Mouse (Mus musculus) heart, embryonic 12.5 days (tissue): Measurements from ENCODE around the gene Zfp78. TPM values are rescaled to one million over a fixed set of nuclear protein-coding genes. Genes with fewer than 3 reads are reported as not detected.
A peak's percentile ranks its signal among the peaks of the same experiment; 100 is the strongest.

ENCODE experiments used
- ATAC-seq: fragments of 200-750 bp; cut with Nextera tagmentation; 2 replicates; pipeline ENCODE4 v1.8.0; 2017; ENCODE audit warnings: moderate TSS enrichment, moderate library complexity; ENCODE audit not compliant: insufficient number of reproducible peaks, low FRiP score
- H3K27ac ChIP-seq: fragments of 300-500 bp; sonication (generic); 2 replicates; pipeline ENCODE4 v1.5.1; 2016; ENCODE audit warnings: mild to moderate bottlenecking, moderate library complexity; ENCODE audit not compliant: poor library complexity, severe bottlenecking
- H3K27me3 ChIP-seq: fragments of 300-500 bp; sonication (generic); replicated peaks from 2 replicates; pipeline ENCODE4 v1.6.1; 2016; ENCODE audit warnings: mild to moderate bottlenecking, moderate library complexity
- H3K36me3 ChIP-seq: fragments of 300-500 bp; sonication (generic); 2 replicates; pipeline ENCODE4 v1.6.1; 2016; ENCODE audit warnings: mild to moderate bottlenecking, moderate library complexity
- H3K4me1 ChIP-seq: fragments of 300-500 bp; sonication (generic); replicated peaks from 2 replicates; pipeline ENCODE4 v1.6.1; 2016; ENCODE audit warnings: mild to moderate bottlenecking
- H3K4me2 ChIP-seq: fragments of 300-500 bp; sonication (generic); 2 replicates; pipeline ENCODE4 v1.6.1; 2016; ENCODE audit warnings: mild to moderate bottlenecking, moderate library complexity
- H3K4me3 ChIP-seq: fragments of 300-500 bp; sonication (generic); 2 replicates; pipeline ENCODE4 v1.5.1; 2016; ENCODE audit warnings: mild to moderate bottlenecking
- H3K9ac ChIP-seq: fragments of 300-500 bp; sonication (generic); 2 replicates; pipeline ENCODE4 v1.6.1; 2016; ENCODE audit warnings: mild to moderate bottlenecking, moderate library complexity
- H3K9me3 ChIP-seq: fragments of 300-500 bp; sonication (generic); replicated peaks from 2 replicates; pipeline ENCODE4 v1.6.1; 2016; ENCODE audit warnings: mild to moderate bottlenecking, moderate library complexity
- WGBS: fragments of 180-500 bp; shearing (Covaris S2); methylation state at CpG from one replicate; pipeline ENCODE4 v1.1.7; 2016; 5-methylcytosine and 5-hydroxymethylcytosine counted together
- polyA plus RNA-seq: library from polyadenylated mRNA; unstranded; fragments of >200 nt; fragmentation: Nextera tagmentation; extraction: Ambion mirVana; gene quantifications from 2 replicates; pipeline ENCODE4 v1.2.1, GENCODE M21; 2016

The Zfp78 gene
- 1.2 and 1.4 TPM in 2 replicates for polyA plus RNA-seq

- Histone ChIP-seq H3K9me3 (no peaks in the 10 kb centered on the region), H3K4me2 (peak within 1 kb of the TSS; percentile 83), H3K9ac (peak within 1 kb of the TSS; percentile 78), H3K27ac (peak within 1 kb of the TSS; percentile 84), H3K4me1 (peaks cover 8% of the 10 kb centered on the region; the same call in 1 of the 2 replicates), H3K36me3 (no peaks in the 10 kb centered on the region), H3K27me3 (no peaks in the 10 kb centered on the region), H3K4me3 (peak within 1 kb of the TSS; percentile 68)
- under 1% methylated on average over 23 of the region's 23 CpGs for WGBS
- ATAC-seq: peak; percentile 84
These were observed at the start of gene Zfp78 for GRCm38 (mm10) chr7:6363047-6363488. TSS of gene Zfp78 (plus strand) at chr7:6363280.

DNA sequence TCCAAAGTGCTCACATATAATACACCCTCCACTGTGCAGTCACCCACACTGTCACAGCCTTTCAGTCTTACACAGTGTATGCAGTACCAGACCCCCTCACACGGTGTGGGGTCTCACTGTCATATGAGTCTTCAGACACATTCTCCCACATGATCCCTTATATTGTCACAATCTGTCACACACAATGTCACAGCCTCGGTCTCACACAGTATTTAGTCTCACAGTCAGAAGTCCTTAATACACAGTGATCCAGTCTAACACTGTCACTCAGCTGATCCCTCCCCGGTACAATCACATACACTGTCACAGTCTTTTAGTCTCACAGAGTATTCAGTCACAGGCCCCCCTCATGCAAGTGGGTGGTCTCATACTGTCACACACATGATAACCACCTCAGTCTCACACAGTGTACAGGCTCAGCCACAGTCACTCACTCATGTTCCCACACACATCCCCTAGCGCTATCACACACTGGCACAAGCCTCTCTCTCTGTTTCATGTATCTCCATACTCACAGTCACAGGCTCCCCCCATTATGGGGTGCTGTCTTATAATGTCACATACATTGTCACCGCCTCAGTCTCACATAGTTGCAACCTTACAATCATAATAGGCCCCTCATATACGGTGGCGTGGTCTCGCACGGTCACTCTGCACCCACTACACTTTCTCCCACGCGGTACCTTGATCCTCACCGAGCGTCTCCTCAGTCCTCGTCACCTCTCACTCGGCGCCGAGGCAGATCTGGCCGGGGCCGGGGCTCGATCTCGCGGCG, 32.4 kb upstream of the Zfp78 start:
- peak overlapping the region; percentile 78 for H3K4me2 ChIP-seq
- H3K9ac ChIP-seq: peak overlapping the region; percentile 85
- no peaks in the 10 kb centered on the region; the same call in 1 of the 2 replicates for H3K9me3 ChIP-seq
- peak overlapping the region; percentile 64 for H3K4me3 ChIP-seq
- peak; percentile 74 for ATAC-seq
- peaks cover 19% of the 10 kb centered on the region for H3K36me3 ChIP-seq
- H3K4me1 ChIP-seq: peaks cover 10% of the 10 kb centered on the region
- H3K27ac ChIP-seq: peak overlapping the region; percentile 52
- H3K27me3 ChIP-seq: no peaks in the 10 kb centered on the region
- 15% methylated on average over 23 of the region's 23 CpGs for WGBS

- H3K9ac ChIP-seq: peak within 1 kb of the TSS; percentile 85
- peaks cover 10% of the 10 kb centered on the region for H3K4me1 ChIP-seq
- 5% methylated on average over 31 of the region's 31 CpGs for WGBS
- peak within 1 kb of the TSS; percentile 78 for H3K4me2 ChIP-seq
- no peaks in the 10 kb centered on the region; the same call in 1 of the 2 replicates for H3K9me3 ChIP-seq
- H3K4me3 ChIP-seq: peak within 1 kb of the TSS; percentile 64
- no peaks in the 10 kb centered on the region for H3K27me3 ChIP-seq
- peak; percentile 93 for ATAC-seq
- peak within 1 kb of the TSS; percentile 52 for H3K27ac ChIP-seq
- H3K36me3 ChIP-seq: peaks cover 19% of the 10 kb centered on the region
These were observed 31.7 kb upstream of the Zfp78 start, which contains the start of gene Zfp583 for GRCm38 (mm10) chr7:6331233-6331956. TSS of gene Zfp583 (minus strand) at chr7:6331285.

DNA sequence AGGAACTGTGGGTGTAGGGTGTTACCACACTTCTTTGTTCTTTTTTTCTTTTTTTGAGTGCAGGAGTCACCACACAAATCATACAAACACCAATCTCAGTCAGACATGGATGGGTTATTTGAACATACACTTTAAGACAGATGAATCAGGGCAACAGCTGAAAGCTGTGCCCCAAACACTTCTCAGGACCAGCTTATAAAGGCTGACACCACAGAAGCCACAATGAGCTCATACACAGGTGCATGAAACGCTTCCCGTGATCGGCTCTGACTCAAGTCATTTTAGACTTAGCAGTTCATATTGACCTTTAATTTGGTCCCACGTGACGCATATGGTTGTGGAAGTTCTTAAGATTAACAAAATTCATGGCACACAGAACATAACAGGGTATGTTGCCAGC, 23.2 kb upstream of the Zfp78 start:
- Histone ChIP-seq H3K4me3 (no peak overlapping the region), H3K36me3 (no peaks in the 10 kb centered on the region), H3K27me3 (no peaks in the 10 kb centered on the region), H3K9ac (no peak overlapping the region), H3K9me3 (no peaks in the 10 kb centered on the region), H3K4me1 (no peaks in the 10 kb centered on the region), H3K27ac (no peak overlapping the region), H3K4me2 (no peak overlapping the region)
- 71% methylated on average over 5 of the region's 5 CpGs for WGBS
- ATAC-seq: no peak

- under 1% methylated on average over 26 of the region's 26 CpGs for WGBS
- H3K9me3 ChIP-seq: no peaks in the 10 kb centered on the region
- ATAC-seq: peak; percentile 73
These were observed 19.5 kb upstream of the Zfp78 start, which contains the start of gene Gm3854 for GRCm38 (mm10) chr7:6343501-6344071. TSS of gene Gm3854 (plus strand) at chr7:6343759.

GRCm38 (mm10) chr7:6344124-6344523, 19.0 kb upstream of the Zfp78 start:
- H3K36me3 ChIP-seq: no peaks in the 10 kb centered on the region
- H3K9me3 ChIP-seq: no peaks in the 10 kb centered on the region
- H3K27ac ChIP-seq: no peak overlapping the region
- peak overlapping the region; percentile 80 for H3K4me3 ChIP-seq
- no peaks in the 10 kb centered on the region for H3K27me3 ChIP-seq
- H3K4me1 ChIP-seq: no peaks in the 10 kb centered on the region
- no peak for ATAC-seq
- H3K4me2 ChIP-seq: peak overlapping the region; percentile 61
- WGBS: 32% methylated on average over 10 of the region's 10 CpGs
- no peak overlapping the region; the same call in 1 of the 2 replicates for H3K9ac ChIP-seq

More at GRCm38 (mm10) chr7:6343501-6344071, 19.5 kb upstream of the Zfp78 start, which contains the start of gene Gm3854:
- H3K27me3 ChIP-seq: no peaks in the 10 kb centered on the region
- no peak within 1 kb of the TSS for H3K27ac ChIP-seq
- no peaks in the 10 kb centered on the region for H3K4me1 ChIP-seq
- peak within 1 kb of the TSS; percentile 69 for H3K9ac ChIP-seq
- peak within 1 kb of the TSS; percentile 80 for H3K4me3 ChIP-seq
- peak within 1 kb of the TSS; percentile 61 for H3K4me2 ChIP-seq
- H3K36me3 ChIP-seq: no peaks in the 10 kb centered on the region

- no peak overlapping the region for H3K4me3 ChIP-seq
- 53% methylated on average over 2 of the region's 2 CpGs for WGBS
These were observed 5.0 kb upstream of the Zfp78 start for GRCm38 (mm10) chr7:6358121-6358520.

DNA sequence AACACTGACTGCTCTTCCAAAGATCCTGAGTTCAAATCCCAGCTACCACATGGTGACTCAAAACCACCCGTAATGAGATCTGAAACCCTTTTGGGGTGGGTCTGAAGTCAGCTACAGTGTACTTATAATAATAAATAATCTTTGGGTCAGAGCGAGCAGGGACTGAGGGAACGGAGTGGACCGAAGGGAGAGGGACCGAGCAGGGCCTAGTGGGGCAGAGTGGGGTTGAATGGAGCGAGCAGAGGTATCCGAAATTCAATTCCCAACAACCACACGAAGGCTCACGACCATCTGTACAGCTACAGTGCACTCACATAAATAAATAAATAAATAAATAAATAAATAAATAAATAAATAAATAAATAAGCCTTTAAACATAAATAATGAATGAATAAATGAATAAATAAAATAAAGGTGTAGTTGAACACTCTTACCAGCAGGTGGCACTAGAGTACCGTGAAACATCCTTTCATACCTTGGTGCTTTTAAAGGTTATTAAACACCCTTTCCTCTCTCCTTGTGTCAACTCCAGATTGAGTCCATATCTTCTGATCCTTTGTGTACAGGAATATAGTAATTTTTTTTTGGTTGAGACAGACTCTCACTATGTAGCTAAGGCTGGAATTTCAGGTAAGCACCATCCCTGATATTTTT, 4.0 kb upstream of the Zfp78 start:
- H3K27ac ChIP-seq: no peak overlapping the region
- no peak for ATAC-seq
- H3K36me3 ChIP-seq: peaks cover 6% of the 10 kb centered on the region; the same call in 1 of the 2 replicates
- WGBS: 53% methylated on average over 10 of the region's 10 CpGs
- peaks cover 8% of the 10 kb centered on the region; the same call in 1 of the 2 replicates for H3K4me1 ChIP-seq
- H3K4me3 ChIP-seq: no peak overlapping the region
- no peak overlapping the region for H3K9ac ChIP-seq
- no peaks in the 10 kb centered on the region for H3K9me3 ChIP-seq
- no peaks in the 10 kb centered on the region for H3K27me3 ChIP-seq
- H3K4me2 ChIP-seq: no peak overlapping the region

More at GRCm38 (mm10) chr7:6358121-6358520, 5.0 kb upstream of the Zfp78 start:
- H3K4me1 ChIP-seq: 0 out of 2 replicates have a peak, but pooled peaks cover 2% of the 10 kb centered on the region
- H3K27me3 ChIP-seq: no peaks in the 10 kb centered on the region
- H3K4me2 ChIP-seq: no peak overlapping the region
- H3K36me3 ChIP-seq: peaks cover 14% of the 10 kb centered on the region
- no peak for ATAC-seq
- H3K27ac ChIP-seq: no peak overlapping the region
- no peaks in the 10 kb centered on the region for H3K9me3 ChIP-seq
- no peak overlapping the region for H3K9ac ChIP-seq

DNA sequence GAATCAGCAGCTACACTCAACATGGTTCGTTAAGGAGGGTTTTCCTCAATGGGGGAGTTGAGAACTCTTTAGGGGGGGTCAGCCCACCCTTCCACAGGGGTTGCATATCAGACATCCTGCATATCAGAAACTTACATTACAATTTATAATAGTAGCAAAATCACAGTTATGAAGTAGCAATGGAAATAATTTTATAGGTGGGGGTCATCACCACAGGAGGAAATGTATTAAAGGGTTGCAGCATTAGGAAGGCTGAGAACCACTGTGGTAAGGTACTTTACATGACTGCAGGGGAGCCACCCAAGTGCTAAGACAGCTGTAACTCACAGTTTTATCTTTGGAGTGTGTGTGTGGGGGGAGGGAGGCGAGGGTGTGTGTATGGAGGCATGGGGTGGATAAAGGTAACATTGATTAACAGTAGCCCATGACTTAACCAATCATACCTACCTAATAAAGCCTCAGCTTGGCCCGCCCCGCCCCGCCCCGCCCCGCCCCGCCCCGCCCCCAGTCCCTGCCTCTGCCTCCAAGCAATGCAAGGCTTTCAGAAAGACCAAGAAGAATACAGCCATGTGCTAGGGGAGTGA, 2.5 kb upstream of the Zfp78 start:
- WGBS: 8% methylated on average over 9 of the region's 9 CpGs
- Histone ChIP-seq H3K9me3 (no peaks in the 10 kb centered on the region), H3K27ac (no peak overlapping the region), H3K9ac (no peak overlapping the region), H3K36me3 (no peaks in the 10 kb centered on the region), H3K4me2 (no peak overlapping the region), H3K4me3 (no peak overlapping the region), H3K4me1 (peaks cover 8% of the 10 kb centered on the region; the same call in 1 of the 2 replicates), H3K27me3 (no peaks in the 10 kb centered on the region)
- ATAC-seq: no peak

- Histone ChIP-seq H3K4me1 (peaks cover 8% of the 10 kb centered on the region; the same call in 1 of the 2 replicates), H3K4me3 (peak overlapping the region; percentile 68), H3K9ac (peak overlapping the region; percentile 31), H3K9me3 (no peaks in the 10 kb centered on the region), H3K4me2 (peak overlapping the region; percentile 83), H3K27ac (peak overlapping the region; percentile 17; the same call in 1 of the 2 replicates), H3K36me3 (no peaks in the 10 kb centered on the region), H3K27me3 (no peaks in the 10 kb centered on the region)
- WGBS: 23% methylated on average over 7 of the region's 7 CpGs
- ATAC-seq: no peak
These were observed 1.3 kb upstream of the Zfp78 start for GRCm38 (mm10) chr7:6361756-6362155.
